Mouse (Mus musculus) small intestine, adult 2 months (tissue): ENCODE measurements around the gene Zfp260. TPM values are rescaled to one million over a fixed set of nuclear protein-coding genes. Genes with fewer than 3 reads are reported as not detected.

Experiments
- H3K27ac ChIP-seq: fragments of 200-500 bp; 2 replicates; pipeline ENCODE4 v1.5.1; 2012; ENCODE audit warnings: low read depth, low read length, control low read depth, inconsistent platforms; ENCODE audit not compliant: insufficient read depth
- H3K27me3 ChIP-seq: fragments of 200-500 bp; 2 replicates; pipeline ENCODE4 v1.6.1; 2012; ENCODE audit warnings: mild to moderate bottlenecking, moderate library complexity, low read length, inconsistent platforms; ENCODE audit not compliant: control insufficient read depth, insufficient read depth
- H3K36me3 ChIP-seq: fragments of 200-500 bp; 2 replicates; pipeline ENCODE4 v1.6.1; 2012; ENCODE audit warnings: mild to moderate bottlenecking, low read length, control low read depth, inconsistent platforms; ENCODE audit not compliant: control insufficient read depth, insufficient read depth
- H3K4me1 ChIP-seq: fragments of 200-500 bp; 2 replicates; pipeline ENCODE4 v1.6.1; 2012; ENCODE audit warnings: low read length, inconsistent platforms, mixed read lengths; ENCODE audit not compliant: control insufficient read depth, insufficient read depth, insufficient read length
- H3K4me3 ChIP-seq: fragments of 200-500 bp; 2 replicates; pipeline ENCODE4 v1.5.1; 2012; ENCODE audit warnings: low read depth, mild to moderate bottlenecking, control low read depth, inconsistent platforms, low read length, moderate library complexity
- CTCF ChIP-seq: fragments of 200-500 bp; IDR thresholded peaks from 2 replicates; pipeline ENCODE4 v1.5.1; 2012; ENCODE audit warnings: low read depth, mild to moderate bottlenecking, control low read depth, inconsistent platforms, low read length, moderate library complexity, mixed read lengths; ENCODE audit not compliant: insufficient replicate concordance, insufficient read length; ENCODE audit errors: extremely low read depth
- POLR2A ChIP-seq: fragments of 200-500 bp; IDR thresholded peaks from 2 replicates; pipeline ENCODE4 v1.6.1; 2012; ENCODE audit warnings: low read depth, mild to moderate bottlenecking, control low read depth, inconsistent platforms, low read length, moderate library complexity
- WGBS: fragments of 180-500 bp; shearing (Covaris S2); methylation state at CpG from one replicate; pipeline ENCODE4 v1.1.7; 2018; 5-methylcytosine and 5-hydroxymethylcytosine counted together
- polyA plus RNA-seq: library from polyadenylated mRNA; depleted of rRNA; stranded (reverse); fragments of >200 nt; gene quantifications from 2 replicates; pipeline ENCODE4 v1.2.3, GENCODE M21; 2012; rRNA removed

Gene Zfp260
- 2.6 and 7.1 TPM in 2 replicates for polyA plus RNA-seq

DNA sequence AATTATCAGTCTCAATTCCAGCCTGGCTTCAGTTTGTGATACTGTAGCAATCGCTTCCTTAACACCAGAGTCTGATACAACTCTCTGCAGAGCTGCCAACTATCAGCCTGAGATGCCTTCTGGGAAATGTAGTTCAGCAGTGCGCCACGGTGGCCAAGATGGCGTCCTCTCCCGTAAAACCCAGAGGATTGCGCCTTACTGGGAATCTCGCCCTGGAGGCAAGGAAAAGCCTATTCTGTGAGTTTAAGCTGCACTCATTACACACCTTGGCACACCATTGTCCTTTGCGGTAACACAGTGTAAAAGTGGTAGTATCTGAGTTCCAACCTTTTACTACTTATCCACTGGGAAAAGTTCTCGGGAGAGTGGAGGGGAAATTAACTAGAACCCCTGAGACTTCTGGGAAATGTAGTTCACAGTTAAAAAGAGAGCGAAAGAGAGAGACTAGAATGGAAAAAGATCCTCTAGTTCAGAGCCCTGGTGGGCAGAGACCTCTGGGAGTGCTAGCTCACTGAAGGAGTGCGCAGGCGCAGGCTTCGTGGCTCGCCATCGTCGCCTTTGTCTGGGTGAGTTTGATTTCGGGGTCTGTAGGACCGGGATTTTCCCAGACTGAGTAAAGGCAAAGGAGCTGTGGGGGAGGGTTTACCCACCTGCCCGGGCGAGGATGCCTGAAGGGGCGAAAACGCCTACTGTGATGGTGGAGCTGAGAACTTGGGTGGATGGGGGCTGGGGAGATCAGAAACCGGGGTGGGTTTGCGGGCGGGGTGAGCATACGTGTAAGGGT lies at the start of gene Zfp260:
TSS of gene Zfp260 (plus strand) at position 132 of the 784 bp plus-strand sequence.
- Histone ChIP-seq H3K4me3 (peak within 1 kb of the TSS; percentile 82), H3K27ac (peak within 1 kb of the TSS; percentile 94), H3K36me3 (peaks cover 3% of the 10 kb centered on the region; the same call in 1 of the 2 replicates), H3K4me1 (peaks cover 6% of the 10 kb centered on the region; the same call in 1 of the 2 replicates), H3K27me3 (no peaks in the 10 kb centered on the region)
- under 1% methylated on average over 26 of the region's 26 CpGs for WGBS
- TF ChIP-seq CTCF (no peak), POLR2A (peak; percentile 76; the same call in 1 of the 2 replicates)

DNA sequence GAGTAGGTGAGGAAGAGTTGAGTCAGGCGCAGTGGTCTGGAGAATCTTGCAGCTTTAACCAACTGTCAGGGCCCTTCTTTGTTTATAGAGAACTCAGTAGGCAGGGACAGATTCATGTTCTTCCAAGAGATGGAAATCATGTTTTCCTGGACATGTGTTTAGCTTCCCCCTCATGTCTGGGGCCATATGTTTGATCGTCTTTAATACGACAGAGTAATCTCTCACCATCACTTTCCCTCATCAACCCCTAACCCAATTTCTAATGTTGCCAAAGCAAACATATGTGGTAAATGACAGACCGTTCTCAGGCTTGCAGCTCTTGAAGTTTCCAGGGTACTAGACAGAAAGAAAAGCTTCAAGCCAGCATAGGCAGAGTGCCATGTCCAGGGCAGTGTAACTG lies 46.5 kb upstream of the Zfp260 start:
- Histone ChIP-seq H3K4me3 (no peak overlapping the region), H3K27me3 (no peaks in the 10 kb centered on the region), H3K36me3 (no peaks in the 10 kb centered on the region), H3K4me1 (0 out of 2 replicates have a peak, but pooled peaks cover 2% of the 10 kb centered on the region), H3K27ac (no peak overlapping the region)
- no peak for TF ChIP-seq POLR2A
- no peak for TF ChIP-seq CTCF
- 89% methylated on average over 4 of the region's 4 CpGs for WGBS

DNA sequence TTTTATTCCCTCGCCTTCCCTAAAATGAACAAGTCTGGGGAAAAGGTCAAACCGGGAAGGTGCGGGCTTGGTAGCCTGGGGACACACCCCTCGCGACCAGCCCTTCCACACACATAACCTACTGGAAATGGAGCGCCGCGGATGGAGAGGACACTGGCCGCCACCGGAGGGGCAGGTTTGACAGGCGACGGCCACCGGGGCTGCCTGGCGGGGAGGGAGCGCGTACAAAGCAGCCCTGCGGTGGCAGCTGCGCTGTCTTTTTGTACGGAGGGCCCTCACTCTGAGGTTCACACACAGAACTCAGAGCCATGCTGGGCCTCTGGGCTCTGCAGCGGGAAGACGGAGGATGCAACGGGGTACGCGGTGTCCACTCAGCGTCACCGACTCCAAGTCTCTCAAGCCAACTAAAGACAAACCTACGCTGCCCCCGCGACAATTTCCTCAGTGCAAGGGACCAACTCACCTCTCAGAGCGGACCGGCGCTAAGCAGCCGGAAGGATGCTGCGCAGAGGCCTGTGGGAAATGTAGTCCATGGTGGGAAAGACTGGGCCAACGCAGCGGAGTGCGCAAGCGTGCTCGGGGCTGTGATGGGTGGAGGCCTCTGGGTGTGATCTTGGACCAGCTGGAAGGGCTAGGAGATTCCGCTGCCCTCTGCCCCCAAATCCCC lies 43.6 kb upstream of the Zfp260 start, which contains the start of gene Zfp14:
TSS of gene Zfp14 (minus strand) at position 499 of the 667 bp plus-strand sequence.
- WGBS = 1% methylated on average over 40 of the region's 40 CpGs
- Histone ChIP-seq H3K27ac (0 out of 2 replicates have a peak within 1 kb of the TSS, but pooled peaks have one; percentile 26), H3K27me3 (no peaks in the 10 kb centered on the region), H3K36me3 (no peaks in the 10 kb centered on the region), H3K4me3 (peak within 1 kb of the TSS; percentile 94), H3K4me1 (0 out of 2 replicates have a peak, but pooled peaks cover 2% of the 10 kb centered on the region)
- TF ChIP-seq POLR2A (no peak), CTCF (no peak)

DNA sequence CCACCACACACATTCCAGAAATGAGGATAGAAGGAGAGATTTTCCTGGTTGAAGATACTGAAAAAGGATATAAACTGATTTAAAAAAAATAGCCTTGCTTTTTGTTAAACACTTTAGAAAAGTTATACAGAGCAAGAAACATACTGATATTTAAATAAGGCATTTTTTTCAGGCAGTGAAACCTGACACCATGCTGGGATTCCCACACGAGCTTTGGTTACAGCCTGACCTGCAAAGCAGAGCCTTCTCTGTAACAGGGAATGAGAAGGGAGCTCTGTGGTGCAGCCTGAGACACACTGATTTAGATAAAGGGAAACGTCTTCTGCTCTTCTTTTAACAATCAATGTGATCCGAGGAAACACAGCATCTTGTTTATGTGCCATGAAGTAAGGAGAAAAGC lies 41.0 kb upstream of the Zfp260 start:
- 9% methylated on average over 3 of the region's 3 CpGs for WGBS
- no peak overlapping the region for H3K4me3 ChIP-seq
- 0 out of 2 replicates have a peak, but pooled peaks cover 2% of the 10 kb centered on the region for H3K36me3 ChIP-seq
- H3K4me1 ChIP-seq = 0 out of 2 replicates have a peak, but pooled peaks cover 2% of the 10 kb centered on the region
- TF ChIP-seq CTCF = no peak
- no peak for TF ChIP-seq POLR2A
- H3K27ac ChIP-seq = no peak overlapping the region
- no peaks in the 10 kb centered on the region for H3K27me3 ChIP-seq

DNA sequence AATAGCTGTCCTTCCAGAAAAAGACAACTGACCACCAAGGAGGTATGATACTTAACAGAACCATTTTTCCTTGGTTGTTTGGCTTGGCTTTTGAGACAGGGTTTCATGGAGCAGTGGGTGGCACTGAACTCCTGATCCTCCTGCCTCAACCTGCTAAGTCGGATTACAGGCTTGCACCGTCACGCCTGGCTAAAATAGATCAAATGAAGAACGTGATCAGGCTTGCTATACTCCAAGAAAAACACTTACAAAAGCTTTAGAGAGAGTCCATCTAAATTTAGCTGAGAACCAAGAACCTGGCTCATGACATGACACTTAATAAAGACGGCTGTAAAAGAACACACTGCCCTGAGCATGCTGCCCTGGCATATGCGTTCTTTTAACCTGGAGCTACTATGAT lies 34.2 kb upstream of the Zfp260 start:
- Histone ChIP-seq H3K27me3 (no peaks in the 10 kb centered on the region), H3K36me3 (peaks cover 4% of the 10 kb centered on the region; the same call in 1 of the 2 replicates), H3K4me3 (no peak overlapping the region), H3K27ac (no peak overlapping the region), H3K4me1 (no peaks in the 10 kb centered on the region)
- WGBS = 91% methylated on average over 6 of the region's 6 CpGs
- TF ChIP-seq POLR2A (no peak), CTCF (no peak)

DNA sequence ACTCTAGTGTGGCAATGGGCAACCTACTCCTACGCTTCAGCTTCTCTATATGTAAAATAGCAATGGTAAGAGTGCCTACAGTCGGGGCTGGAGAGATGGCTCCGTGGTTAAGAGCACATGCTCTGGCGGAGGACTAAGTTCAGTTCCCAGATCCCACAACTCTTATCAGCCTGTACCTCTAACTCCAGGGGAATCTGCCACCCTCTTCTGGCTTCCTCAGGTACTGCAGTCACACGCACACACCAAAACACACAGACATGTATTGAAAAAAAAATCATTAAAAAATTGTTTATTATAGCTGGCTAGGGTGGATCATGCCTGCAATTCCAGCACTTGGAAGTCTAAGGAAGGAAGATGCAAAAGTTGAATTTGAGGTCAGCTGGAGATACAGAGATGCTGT lies 32.1 kb upstream of the Zfp260 start:
- Histone ChIP-seq H3K4me3 (no peak overlapping the region), H3K27me3 (no peaks in the 10 kb centered on the region), H3K36me3 (peaks cover 2% of the 10 kb centered on the region; the same call in 1 of the 2 replicates), H3K4me1 (no peaks in the 10 kb centered on the region), H3K27ac (no peak overlapping the region)
- TF ChIP-seq POLR2A (no peak), CTCF (peak; percentile 23; the same call in 1 of the 2 replicates)
- 89% methylated on average over 5 of the region's 5 CpGs for WGBS

DNA sequence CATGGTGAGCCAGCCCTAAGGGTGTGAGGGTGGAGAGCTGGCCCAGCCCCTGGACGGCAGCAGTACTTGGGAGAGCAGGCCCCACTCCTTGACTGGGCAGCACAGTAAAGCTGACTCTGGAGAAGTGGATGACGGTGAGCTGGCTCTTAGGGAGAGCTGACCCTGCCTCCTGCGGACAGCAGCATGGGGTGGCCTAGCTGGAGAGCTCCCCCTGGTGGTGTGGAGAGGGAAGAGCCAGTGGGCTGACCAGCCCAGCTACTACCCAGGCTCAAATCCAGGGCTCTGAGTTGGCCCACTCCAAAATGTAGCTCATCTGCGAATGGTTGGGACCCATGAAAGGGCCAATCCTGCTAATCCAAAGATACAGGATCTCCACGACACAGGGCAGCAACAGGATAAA lies 30.0 kb upstream of the Zfp260 start:
- Histone ChIP-seq H3K4me1 (no peaks in the 10 kb centered on the region), H3K4me3 (no peak overlapping the region), H3K27me3 (no peaks in the 10 kb centered on the region), H3K27ac (no peak overlapping the region), H3K36me3 (peaks cover 2% of the 10 kb centered on the region; the same call in 1 of the 2 replicates)
- 87% methylated on average over 5 of the region's 5 CpGs for WGBS
- TF ChIP-seq CTCF (no peak), POLR2A (no peak)
